Mouse (Mus musculus) embryo, embryonic 10 days (tissue): Measurements from ENCODE around the gene Gm28230.

Source experiments
- DNase-seq: peaks from one replicate; pipeline ENCODE4 v3.0.0-alpha.2; 2015; ENCODE audit warnings: low spot score

Gene Gm28230

GRCm38 (mm10) chr2:74703720-74704392, 22.7 kb upstream of the Gm28230 start:
- DNase-seq, result peak; percentile 49

- DNase-seq, result peak; percentile 76
These were observed 22.0 kb upstream of the Gm28230 start, which contains the start of gene Hoxd8 for GRCm38 (mm10) chr2:74704393-74704998. Hoxd8 (plus strand) TSS chr2:74704615.

GRCm38 (mm10) chr2:74704999-74705466, 21.5 kb upstream of the Gm28230 start:
- DNase-seq, result peak; percentile 27

- DNase-seq, result peak; percentile 57
These were observed 20.9 kb upstream of the Gm28230 start for GRCm38 (mm10) chr2:74705467-74706089.

- no peak for DNase-seq
These were observed 20.1 kb upstream of the Gm28230 start for GRCm38 (mm10) chr2:74706393-74706960.

GRCm38 (mm10) chr2:74707599-74707998, 18.9 kb upstream of the Gm28230 start:
- no peak for DNase-seq

GRCm38 (mm10) chr2:74708676-74709075, 17.9 kb upstream of the Gm28230 start:
- peak; percentile 32 for DNase-seq

GRCm38 (mm10) chr2:74709465-74710419, 16.8 kb upstream of the Gm28230 start:
- DNase-seq, result no peak

- DNase-seq, result peak; percentile 45
These were observed 15.5 kb upstream of the Gm28230 start for GRCm38 (mm10) chr2:74710929-74711543.

- DNase-seq, result peak; percentile 75
These were observed 14.6 kb upstream of the Gm28230 start, which contains the start of the genes Hoxd3 and Hoxd4 for GRCm38 (mm10) chr2:74711721-74712621. Hoxd3 (plus strand) TSS chr2:74711927. Hoxd4 (plus strand) TSS chr2:74711929.

GRCm38 (mm10) chr2:74713239-74714150, 13.0 kb upstream of the Gm28230 start:
- DNase-seq, result peak; percentile 34

GRCm38 (mm10) chr2:74714156-74714789, 12.3 kb upstream of the Gm28230 start:
- DNase-seq, result peak; percentile 63

- DNase-seq, result peak; percentile 79
These were observed 11.6 kb upstream of the Gm28230 start for GRCm38 (mm10) chr2:74714881-74715280.

- peak; percentile 97 for DNase-seq
These were observed 10.9 kb upstream of the Gm28230 start for GRCm38 (mm10) chr2:74715504-74716241.

GRCm38 (mm10) chr2:74720384-74720783, 6.1 kb upstream of the Gm28230 start:
- no peak for DNase-seq

- peak; percentile 51 for DNase-seq
These were observed 5.5 kb upstream of the Gm28230 start for GRCm38 (mm10) chr2:74720955-74721491.

GRCm38 (mm10) chr2:74721882-74722281, 4.6 kb upstream of the Gm28230 start:
- peak; percentile 48 for DNase-seq
